Mouse (Mus musculus): ENCODE results near the gene Foxn3. TPM values are rescaled to one million over a fixed set of nuclear protein-coding genes. Genes with fewer than 3 reads are reported as not detected.

Foxn3 gene
- polyA plus RNA-seq, 1 experiment, result 37.8 TPM

DNA sequence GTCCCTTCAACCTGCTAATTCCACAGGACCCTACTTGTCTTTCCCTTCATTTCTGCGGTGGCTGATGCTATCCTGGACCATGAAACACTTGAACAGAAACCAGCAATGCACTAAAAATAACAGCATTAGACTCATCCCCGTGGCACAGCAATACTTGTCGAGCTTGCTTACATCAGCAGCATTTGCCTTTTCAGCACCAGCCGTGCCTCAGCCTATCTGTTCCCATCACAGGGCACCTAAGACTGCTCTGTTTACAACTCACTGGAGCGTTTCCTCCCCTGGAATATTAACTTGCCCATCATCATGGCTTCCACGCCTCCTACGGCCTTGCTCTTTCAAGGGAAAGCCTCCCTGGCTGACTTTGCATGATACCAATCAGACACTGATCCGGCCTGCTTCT lies 185.1 kb downstream of the Foxn3 start:
- DNase-seq (ENCODE audit: low read depth in 1 of 2, low spot score in 2 of 2), result no peak
- 87% methylated on average over 8 of the region's 8 CpGs for WGBS
- H3K4me1 ChIP-seq (ENCODE audit: control insufficient read depth, insufficient read depth, insufficient read length), result peaks cover 9% of the 10 kb centered on the region
- peaks cover 5% of the 10 kb centered on the region for H3K36me3 ChIP-seq (ENCODE audit: control insufficient read depth, insufficient read depth, low read length)
- H3K27me3 ChIP-seq (ENCODE audit: control insufficient read depth, insufficient read depth, low read length), result no peaks in the 10 kb centered on the region
- no peak overlapping the region for H3K27ac ChIP-seq (ENCODE audit: insufficient read depth, low read length)
- TF ChIP-seq POLR2A (IDR thresholded peaks at IDR 0.05; ENCODE audit: low read depth, low read length), result no peak
- H3K4me3 ChIP-seq (ENCODE audit: extremely low read depth, insufficient read depth, insufficient read length), result no peak overlapping the region

DNA sequence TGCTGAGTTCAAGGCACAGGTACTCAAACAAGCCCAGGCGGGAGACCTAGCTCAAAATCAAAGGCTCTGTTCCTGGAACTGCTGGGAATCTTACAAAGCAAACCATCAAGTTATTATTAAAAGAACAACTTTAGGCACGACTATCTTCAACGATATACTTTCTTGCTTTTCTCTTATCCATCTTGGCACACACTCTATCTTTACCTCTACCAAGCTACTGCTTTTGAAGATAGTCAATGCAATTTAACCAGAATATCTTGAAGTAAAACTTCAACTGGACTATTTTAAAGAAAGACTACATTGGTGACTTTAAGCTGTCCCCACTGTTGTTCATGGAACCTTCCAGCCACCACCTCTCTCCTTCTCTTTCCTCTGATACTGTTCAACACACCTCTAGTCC lies 185.7 kb downstream of the Foxn3 start:
- no peak overlapping the region for H3K27ac ChIP-seq (ENCODE audit: insufficient read depth, low read length)
- peaks cover 9% of the 10 kb centered on the region for H3K4me1 ChIP-seq (ENCODE audit: control insufficient read depth, insufficient read depth, insufficient read length)
- TF ChIP-seq CTCF (IDR thresholded peaks at IDR 0.05; ENCODE audit: extremely low read depth, insufficient read depth, insufficient read length, insufficient replicate concordance) (no peak), POLR2A (IDR thresholded peaks at IDR 0.05; ENCODE audit: low read depth, low read length) (no peak)
- DNase-seq (ENCODE audit: low read depth in 1 of 2, low spot score in 2 of 2), result no peak
- H3K36me3 ChIP-seq (ENCODE audit: control insufficient read depth, insufficient read depth, low read length), result peaks cover 3% of the 10 kb centered on the region
- 76% methylated on average over 3 of the region's 3 CpGs for WGBS
- no peak overlapping the region for H3K4me3 ChIP-seq (ENCODE audit: extremely low read depth, insufficient read depth, insufficient read length)
- H3K27me3 ChIP-seq (ENCODE audit: control insufficient read depth, insufficient read depth, low read length), result no peaks in the 10 kb centered on the region

DNA sequence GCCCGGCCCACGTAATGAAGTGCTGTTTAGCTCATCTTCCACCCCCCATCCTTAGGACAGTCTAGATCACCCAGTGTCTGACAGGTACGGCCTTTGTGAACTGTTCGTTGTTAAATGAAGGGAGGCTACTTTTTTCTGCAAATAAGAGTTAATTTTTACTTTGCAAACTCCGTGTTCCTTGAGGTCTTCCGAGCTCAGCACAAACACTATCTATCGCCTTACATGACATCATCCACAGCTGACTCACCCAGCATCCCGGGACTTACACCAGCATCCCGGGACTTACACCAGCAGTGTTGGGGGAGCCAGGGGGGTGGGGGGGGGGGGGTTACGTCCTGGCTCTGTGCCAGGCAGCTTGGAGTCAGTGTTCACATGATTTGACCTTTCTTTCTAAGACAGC lies 186.3 kb downstream of the Foxn3 start:
- no peak overlapping the region for H3K27ac ChIP-seq (ENCODE audit: insufficient read depth, low read length)
- no peaks in the 10 kb centered on the region for H3K27me3 ChIP-seq (ENCODE audit: control insufficient read depth, insufficient read depth, low read length)
- DNase-seq (ENCODE audit: low read depth in 1 of 2, low spot score in 2 of 2), result no peak
- 87% methylated on average over 10 of the region's 10 CpGs for WGBS
- peaks cover 9% of the 10 kb centered on the region for H3K4me1 ChIP-seq (ENCODE audit: control insufficient read depth, insufficient read depth, insufficient read length)
- no peak overlapping the region for H3K4me3 ChIP-seq (ENCODE audit: extremely low read depth, insufficient read depth, insufficient read length)
- TF ChIP-seq CTCF (IDR thresholded peaks at IDR 0.05; ENCODE audit: extremely low read depth, insufficient read depth, insufficient read length, insufficient replicate concordance) (no peak), POLR2A (IDR thresholded peaks at IDR 0.05; ENCODE audit: low read depth, low read length) (no peak)
- H3K36me3 ChIP-seq (ENCODE audit: control insufficient read depth, insufficient read depth, low read length), result peaks cover 3% of the 10 kb centered on the region

DNA sequence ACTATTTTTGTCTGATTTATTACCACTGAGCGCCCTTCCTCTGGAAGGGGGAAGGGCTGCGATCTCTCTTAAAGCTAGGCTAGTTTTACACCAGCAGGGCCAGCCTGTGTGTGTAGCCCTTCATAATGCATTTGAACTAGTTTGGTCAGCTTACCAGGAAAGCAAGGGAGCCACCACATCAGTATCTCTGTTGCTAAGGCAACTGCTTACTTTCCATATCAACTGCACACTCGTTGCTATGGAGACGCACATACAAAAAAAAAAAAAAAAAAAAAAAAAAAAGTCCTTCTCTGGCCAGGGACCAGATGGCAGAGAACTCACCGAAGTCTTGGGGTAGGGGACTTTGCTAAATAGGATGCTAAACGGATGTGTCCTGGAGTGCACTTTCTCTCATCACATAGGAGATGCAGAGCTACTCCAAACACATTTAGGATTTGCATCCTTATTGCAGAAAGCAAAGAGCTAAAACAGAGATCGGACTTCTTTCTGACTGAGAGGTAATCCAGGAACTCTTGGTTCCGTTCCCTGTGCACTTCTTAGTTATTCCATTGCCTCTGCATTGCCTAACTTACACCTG lies 187.4 kb downstream of the Foxn3 start:
- H3K27me3 ChIP-seq (ENCODE audit: control insufficient read depth, insufficient read depth, low read length), result no peaks in the 10 kb centered on the region
- no peak overlapping the region for H3K27ac ChIP-seq (ENCODE audit: insufficient read depth, low read length)
- H3K4me3 ChIP-seq (ENCODE audit: extremely low read depth, insufficient read depth, insufficient read length), result no peak overlapping the region
- peaks cover 3% of the 10 kb centered on the region for H3K36me3 ChIP-seq (ENCODE audit: control insufficient read depth, insufficient read depth, low read length)
- 77% methylated on average over 8 of the region's 8 CpGs for WGBS
- H3K4me1 ChIP-seq (ENCODE audit: control insufficient read depth, insufficient read depth, insufficient read length), result peaks cover 6% of the 10 kb centered on the region; the same call in 1 of the 2 replicates
- DNase-seq (ENCODE audit: low read depth in 1 of 2, low spot score in 2 of 2), result no peak
- TF ChIP-seq CTCF (IDR thresholded peaks at IDR 0.05; ENCODE audit: extremely low read depth, insufficient read depth, insufficient read length, insufficient replicate concordance) (no peak), POLR2A (IDR thresholded peaks at IDR 0.05; ENCODE audit: low read depth, low read length) (no peak)

DNA sequence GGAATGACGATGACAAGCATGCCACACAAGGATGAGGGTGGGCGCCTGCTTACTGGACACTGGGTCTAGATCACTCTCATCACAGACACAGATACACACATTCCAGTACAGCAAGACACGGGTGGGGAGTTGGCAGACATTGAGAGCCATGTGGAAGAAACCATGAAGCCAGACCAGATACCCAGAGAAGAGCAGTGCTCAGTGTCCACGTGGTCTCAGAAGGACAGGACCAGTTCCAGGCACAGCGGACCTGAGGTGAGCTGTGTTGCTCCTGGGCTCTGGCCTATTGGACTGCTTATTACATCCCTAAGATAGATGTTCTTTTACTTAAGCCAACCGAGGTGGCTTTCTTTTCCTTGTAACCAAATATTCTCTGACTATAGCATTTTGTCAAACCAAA lies 188.0 kb downstream of the Foxn3 start:
- Histone ChIP-seq H3K27ac (ENCODE audit: insufficient read depth, low read length) (no peak overlapping the region), H3K36me3 (ENCODE audit: control insufficient read depth, insufficient read depth, low read length) (peaks cover 3% of the 10 kb centered on the region), H3K27me3 (ENCODE audit: control insufficient read depth, insufficient read depth, low read length) (no peaks in the 10 kb centered on the region), H3K4me3 (ENCODE audit: extremely low read depth, insufficient read depth, insufficient read length) (no peak overlapping the region), H3K4me1 (ENCODE audit: control insufficient read depth, insufficient read depth, insufficient read length) (peaks cover 4% of the 10 kb centered on the region; the same call in 1 of the 2 replicates)
- WGBS, result 86% methylated on average over 6 of the region's 6 CpGs
- TF ChIP-seq CTCF (IDR thresholded peaks at IDR 0.05; ENCODE audit: extremely low read depth, insufficient read depth, insufficient read length, insufficient replicate concordance), result no peak
- TF ChIP-seq POLR2A (IDR thresholded peaks at IDR 0.05; ENCODE audit: low read depth, low read length), result no peak
- DNase-seq (ENCODE audit: low read depth in 1 of 2, low spot score in 2 of 2), result no peak

DNA sequence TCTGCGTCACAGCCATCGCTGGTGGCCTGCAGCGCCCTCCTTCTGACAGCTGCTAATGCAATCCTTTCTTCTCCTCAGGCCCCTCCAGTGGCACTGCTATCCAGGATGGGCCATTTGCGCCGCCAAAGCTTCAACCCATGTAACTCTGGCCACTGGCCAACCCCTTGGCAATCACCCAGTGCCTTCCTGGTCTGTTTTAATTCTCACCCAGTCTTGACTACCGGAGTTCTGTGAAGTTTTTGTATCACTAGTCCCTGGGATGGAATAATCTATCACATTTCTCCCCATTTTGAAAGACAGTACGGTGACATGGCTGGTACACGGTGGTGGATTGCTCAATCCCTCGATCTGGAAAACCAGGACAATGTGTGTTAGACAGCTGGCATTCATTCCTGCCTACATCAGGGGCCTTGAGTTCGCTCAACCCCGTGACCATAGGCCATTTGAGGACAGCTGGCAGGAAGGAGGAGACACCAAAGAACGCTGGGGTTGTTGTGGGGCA lies 189.2 kb downstream of the Foxn3 start:
- no peak overlapping the region for H3K27ac ChIP-seq (ENCODE audit: insufficient read depth, low read length)
- H3K27me3 ChIP-seq (ENCODE audit: control insufficient read depth, insufficient read depth, low read length), result no peaks in the 10 kb centered on the region
- TF ChIP-seq CTCF (IDR thresholded peaks at IDR 0.05; ENCODE audit: extremely low read depth, insufficient read depth, insufficient read length, insufficient replicate concordance), result no peak
- TF ChIP-seq POLR2A (IDR thresholded peaks at IDR 0.05; ENCODE audit: low read depth, low read length), result no peak
- no peak overlapping the region for H3K4me3 ChIP-seq (ENCODE audit: extremely low read depth, insufficient read depth, insufficient read length)
- 81% methylated on average over 12 of the region's 12 CpGs for WGBS
- H3K36me3 ChIP-seq (ENCODE audit: control insufficient read depth, insufficient read depth, low read length), result peaks cover 5% of the 10 kb centered on the region
- no peak for DNase-seq (ENCODE audit: low read depth in 1 of 2, low spot score in 2 of 2)
- H3K4me1 ChIP-seq (ENCODE audit: control insufficient read depth, insufficient read depth, insufficient read length), result no peaks in the 10 kb centered on the region

DNA sequence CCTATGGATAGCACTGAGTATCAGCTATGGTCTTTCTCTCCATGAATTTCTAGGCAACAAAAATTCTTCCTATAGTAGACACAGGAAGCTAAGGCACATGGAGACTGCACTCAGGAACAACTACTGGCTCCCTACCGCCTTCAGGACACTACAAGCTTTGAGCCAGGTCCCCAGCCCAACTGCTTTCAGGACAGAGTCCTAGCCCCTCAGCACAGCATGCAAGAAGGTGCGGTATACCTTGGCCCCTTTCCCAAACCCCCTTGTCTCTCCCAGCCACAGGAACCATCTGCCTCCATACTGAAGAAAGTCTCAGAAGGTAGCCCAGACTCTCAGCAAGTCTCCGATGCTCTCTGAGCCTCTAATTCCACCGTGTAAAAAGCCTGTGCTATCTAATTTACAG lies 189.8 kb downstream of the Foxn3 start:
- Histone ChIP-seq H3K27me3 (ENCODE audit: control insufficient read depth, insufficient read depth, low read length) (no peaks in the 10 kb centered on the region), H3K4me1 (ENCODE audit: control insufficient read depth, insufficient read depth, insufficient read length) (no peaks in the 10 kb centered on the region), H3K36me3 (ENCODE audit: control insufficient read depth, insufficient read depth, low read length) (peaks cover 5% of the 10 kb centered on the region), H3K27ac (ENCODE audit: insufficient read depth, low read length) (no peak overlapping the region), H3K4me3 (ENCODE audit: extremely low read depth, insufficient read depth, insufficient read length) (no peak overlapping the region)
- DNase-seq (ENCODE audit: low read depth in 1 of 2, low spot score in 2 of 2), result no peak
- no peak for TF ChIP-seq CTCF (IDR thresholded peaks at IDR 0.05; ENCODE audit: extremely low read depth, insufficient read depth, insufficient read length, insufficient replicate concordance)
- TF ChIP-seq POLR2A (IDR thresholded peaks at IDR 0.05; ENCODE audit: low read depth, low read length), result no peak
- WGBS, result 86% methylated on average over 4 of the region's 4 CpGs

Measured in spleen, adult 2 months (tissue).